Mouse (Mus musculus): ENCODE data around the gene Rbpj. TPM values are rescaled to one million over a fixed set of nuclear protein-coding genes. Genes with fewer than 3 reads are reported as not detected.

Gene Rbpj
- 10 to 100 TPM in 1 of 2 experiments, 1 to 10 TPM in 1; 3.5 to 12.4 TPM for polyA plus RNA-seq (2012; fragmentation: generic; extraction: Trizol)

GRCm38 (mm10) chr5:53465883-53466282 is at the start of gene Rbpj:
Gene Rbpj (plus strand): TSS chr5:53466152.

Other genes starting within 250 kb of the Rbpj start
- under 1 TPM; 0.19 to 0.42 TPM for gene Smim20, start 199.1 kb upstream of the Rbpj start, polyA plus RNA-seq (2012; fragmentation: generic; extraction: Trizol)
- gene Cckar, start 241.6 kb downstream of the Rbpj start, polyA plus RNA-seq (2012; fragmentation: generic; extraction: Trizol), result under 1 TPM in 1 of 2 experiments, not detected in 1; 0.01 TPM

Data from C3H10T1/2 (cell line).